In genomic region chr1:150869189-150869588, GRCm38 (mm10) we compare ENCODE assay signal across 19 mouse cellular contexts.
"Had no signal": no experiment of that assay in that cellular context is flagged by ENCODE, and none has a peak within 500 bp of the region (broad histone marks: within the 10 kb centered on the region; RNA-seq: fewer than 3 reads in every experiment).

No protein-coding gene starts in this region.

- DNase-seq: lung, adult 2 months; lung, postnatal 14 days; lung, postnatal 36 days; retina, postnatal 1 day; right cerebral cortex, adult 18-20 months; right cerebral cortex, postnatal 25 days; right cerebral cortex, postnatal 4 days; spleen, adult 18-20 months; thymus, adult 18-20 months; thymus, postnatal 14 days; thymus, postnatal 36 days had no signal

- H3K27ac ChIP-seq: lung, embryonic 15.5 days; macrophage; midbrain, embryonic 13.5 days; midbrain, embryonic 15.5 days; neural tube, embryonic 12.5 days had no signal

- H3K36me3 ChIP-seq: lung, embryonic 15.5 days; midbrain, embryonic 13.5 days; midbrain, embryonic 15.5 days; neural tube, embryonic 12.5 days had no signal

- H3K4me1 ChIP-seq: megakaryocyte, embryonic 14.5 days; midbrain, embryonic 15.5 days; neural tube, embryonic 12.5 days had no signal

- H3K4me2 ChIP-seq: lung, embryonic 15.5 days; midbrain, embryonic 11.5 days; midbrain, embryonic 13.5 days; midbrain, embryonic 15.5 days; neural tube, embryonic 12.5 days had no signal

- H3K9me3 ChIP-seq: lung, embryonic 15.5 days; megakaryocyte, embryonic 14.5 days; midbrain, embryonic 13.5 days; midbrain, embryonic 15.5 days; neural tube, embryonic 12.5 days had no signal

- H3K4me3 ChIP-seq: lung, embryonic 15.5 days; megakaryocyte, embryonic 14.5 days; midbrain, embryonic 13.5 days; midbrain, embryonic 15.5 days; neural tube, embryonic 12.5 days had no signal

- H3K27me3 ChIP-seq: lung, embryonic 15.5 days; megakaryocyte, embryonic 14.5 days; midbrain, embryonic 13.5 days; midbrain, embryonic 15.5 days; neural tube, embryonic 12.5 days had no signal

- H3K9ac ChIP-seq: lung, embryonic 15.5 days; midbrain, embryonic 13.5 days; midbrain, embryonic 15.5 days; neural tube, embryonic 12.5 days had no signal

- ATAC-seq: lung, postnatal 0 days; midbrain, embryonic 13.5 days; midbrain, embryonic 15.5 days had no signal
